Mouse (Mus musculus) forebrain, embryonic 13.5 days (tissue): Measurements from ENCODE around the gene Ero1lb. TPM values are rescaled to one million over a fixed set of nuclear protein-coding genes. Genes with fewer than 3 reads are reported as not detected.
A peak's percentile ranks its signal among the peaks of the same experiment; 100 is the strongest.

Experiments
- ATAC-seq: fragments of 200-750 bp; cut with Nextera tagmentation; 2 replicates; pipeline ENCODE4 v1.8.0; 2017
- H3K27ac ChIP-seq: fragments of 300-500 bp; sonication (generic); 2 replicates; pipeline ENCODE4 v1.5.1; 2015; ENCODE audit warnings: inconsistent platforms, mild to moderate bottlenecking, moderate library complexity
- H3K27me3 ChIP-seq: fragments of 300-500 bp; sonication (generic); 2 replicates; pipeline ENCODE4 v1.6.1; 2015; ENCODE audit warnings: mild to moderate bottlenecking, inconsistent platforms
- H3K36me3 ChIP-seq: fragments of 300-500 bp; sonication (generic); 2 replicates; pipeline ENCODE4 v1.6.1; 2015; ENCODE audit warnings: mild to moderate bottlenecking, inconsistent platforms; ENCODE audit not compliant: poor library complexity, severe bottlenecking
- H3K4me1 ChIP-seq: fragments of 300-500 bp; sonication (generic); 2 replicates; pipeline ENCODE4 v1.6.1; 2015; ENCODE audit warnings: inconsistent platforms
- H3K4me2 ChIP-seq: fragments of 300-500 bp; sonication (generic); 2 replicates; pipeline ENCODE4 v1.6.1; 2015; ENCODE audit warnings: inconsistent platforms, mild to moderate bottlenecking, moderate library complexity
- H3K4me3 ChIP-seq: fragments of 300-500 bp; sonication (generic); 2 replicates; pipeline ENCODE4 v1.5.1; 2015; ENCODE audit warnings: mild to moderate bottlenecking, inconsistent platforms
- H3K9ac ChIP-seq: fragments of 300-500 bp; sonication (generic); 2 replicates; pipeline ENCODE4 v1.6.1; 2015; ENCODE audit warnings: mild to moderate bottlenecking, inconsistent platforms
- H3K9me3 ChIP-seq: fragments of 300-500 bp; sonication (generic); replicated peaks from 2 replicates; pipeline ENCODE4 v1.6.1; 2016; ENCODE audit warnings: inconsistent platforms
- WGBS: fragments of 180-500 bp; shearing (Covaris S2); methylation state at CpG from one replicate; pipeline ENCODE4 v1.1.7; 2015; 5-methylcytosine and 5-hydroxymethylcytosine counted together
- polyA plus RNA-seq: library from polyadenylated mRNA; unstranded; fragments of >200 nt; fragmentation: Nextera tagmentation; extraction: Ambion mirVana; gene quantifications from 2 replicates; pipeline ENCODE4 v1.2.1, GENCODE M21; 2015

Ero1lb gene
- polyA plus RNA-seq = 11.6 and 11.8 TPM in 2 replicates

GRCm38 (mm10) chr13:12565621-12566390 is at the start of gene Ero1lb:
Gene Ero1lb, plus strand, starts transcription at chr13:12565874.
- Histone ChIP-seq H3K4me2 (peak within 1 kb of the TSS; percentile 75), H3K4me3 (peak within 1 kb of the TSS; percentile 74), H3K9me3 (no peaks in the 10 kb centered on the region), H3K27ac (no peak within 1 kb of the TSS), H3K9ac (peak within 1 kb of the TSS; percentile 73), H3K4me1 (peaks cover 14% of the 10 kb centered on the region), H3K27me3 (0 out of 2 replicates have a peak, but pooled peaks cover 3% of the 10 kb centered on the region), H3K36me3 (no peaks in the 10 kb centered on the region)
- under 1% methylated on average over 73 of the region's 73 CpGs for WGBS
- peak; percentile 99 for ATAC-seq

- Histone ChIP-seq H3K27ac (no peak overlapping the region), H3K9me3 (no peaks in the 10 kb centered on the region), H3K9ac (peak overlapping the region; percentile 46), H3K4me2 (peak overlapping the region; percentile 96), H3K4me3 (peak overlapping the region; percentile 53), H3K36me3 (no peaks in the 10 kb centered on the region), H3K27me3 (peaks cover 20% of the 10 kb centered on the region), H3K4me1 (peaks cover 5% of the 10 kb centered on the region; the same call in 1 of the 2 replicates)
- WGBS = 2% methylated on average over 18 of the region's 18 CpGs
- peak; percentile 69 for ATAC-seq
Observed at GRCm38 (mm10) chr13:12519371-12519770, 46.3 kb upstream of the Ero1lb start.

- H3K9ac ChIP-seq = peak within 1 kb of the TSS; percentile 70
- H3K4me1 ChIP-seq = peaks cover 5% of the 10 kb centered on the region; the same call in 1 of the 2 replicates
- no peak within 1 kb of the TSS for H3K27ac ChIP-seq
- under 1% methylated on average over 35 of the region's 35 CpGs for WGBS
- H3K4me2 ChIP-seq = peak within 1 kb of the TSS; percentile 96
- no peaks in the 10 kb centered on the region for H3K36me3 ChIP-seq
- H3K4me3 ChIP-seq = peak within 1 kb of the TSS; percentile 53
- H3K27me3 ChIP-seq = peaks cover 20% of the 10 kb centered on the region
- H3K9me3 ChIP-seq = no peaks in the 10 kb centered on the region
- peak; percentile 88 for ATAC-seq
Observed at GRCm38 (mm10) chr13:12519955-12520584, 45.6 kb upstream of the Ero1lb start, which contains the start of gene Edaradd. Gene Edaradd, minus strand, starts transcription at chr13:12520438.

- no peak overlapping the region for H3K9ac ChIP-seq
- H3K9me3 ChIP-seq = no peaks in the 10 kb centered on the region
- peaks cover 20% of the 10 kb centered on the region for H3K27me3 ChIP-seq
- no peak overlapping the region for H3K4me3 ChIP-seq
- no peak overlapping the region for H3K4me2 ChIP-seq
- peaks cover 5% of the 10 kb centered on the region; the same call in 1 of the 2 replicates for H3K4me1 ChIP-seq
- H3K36me3 ChIP-seq = no peaks in the 10 kb centered on the region
- ATAC-seq = no peak
- no peak overlapping the region for H3K27ac ChIP-seq
Observed at GRCm38 (mm10) chr13:12522346-12522745, 43.3 kb upstream of the Ero1lb start.

GRCm38 (mm10) chr13:12525678-12526077 is 40.0 kb upstream of the Ero1lb start:
- H3K9me3 ChIP-seq = no peaks in the 10 kb centered on the region
- no peaks in the 10 kb centered on the region for H3K36me3 ChIP-seq
- peaks cover 9% of the 10 kb centered on the region for H3K27me3 ChIP-seq
- 96% methylated on average over 4 of the region's 4 CpGs for WGBS
- no peak overlapping the region for H3K9ac ChIP-seq
- no peak overlapping the region for H3K27ac ChIP-seq
- no peaks in the 10 kb centered on the region for H3K4me1 ChIP-seq
- H3K4me3 ChIP-seq = no peak overlapping the region
- H3K4me2 ChIP-seq = no peak overlapping the region
- ATAC-seq = no peak

- Histone ChIP-seq H3K4me2 (no peak overlapping the region), H3K9ac (no peak overlapping the region), H3K9me3 (no peaks in the 10 kb centered on the region), H3K36me3 (no peaks in the 10 kb centered on the region), H3K27me3 (no peaks in the 10 kb centered on the region), H3K4me1 (no peaks in the 10 kb centered on the region), H3K27ac (no peak overlapping the region), H3K4me3 (no peak overlapping the region)
- WGBS = 92% methylated on average over 3 of the region's 3 CpGs
- no peak for ATAC-seq
Observed at GRCm38 (mm10) chr13:12534628-12535027, 31.0 kb upstream of the Ero1lb start.

- no peak for ATAC-seq
- H3K4me3 ChIP-seq = no peak overlapping the region
- H3K9me3 ChIP-seq = no peaks in the 10 kb centered on the region
- no peak overlapping the region for H3K4me2 ChIP-seq
- no peak overlapping the region for H3K27ac ChIP-seq
- H3K9ac ChIP-seq = no peak overlapping the region
- peaks cover 17% of the 10 kb centered on the region for H3K27me3 ChIP-seq
- H3K36me3 ChIP-seq = no peaks in the 10 kb centered on the region
- 77% methylated on average over 6 of the region's 6 CpGs for WGBS
- H3K4me1 ChIP-seq = peaks cover 8% of the 10 kb centered on the region; the same call in 1 of the 2 replicates
Observed at GRCm38 (mm10) chr13:12537971-12538370, 27.7 kb upstream of the Ero1lb start.

GRCm38 (mm10) chr13:12539716-12540115 is 26.0 kb upstream of the Ero1lb start:
- peak; percentile 68 for ATAC-seq
- Histone ChIP-seq H3K9me3 (no peaks in the 10 kb centered on the region), H3K36me3 (no peaks in the 10 kb centered on the region), H3K27me3 (peaks cover 17% of the 10 kb centered on the region), H3K27ac (peak overlapping the region; percentile 14; the same call in 1 of the 2 replicates), H3K4me1 (peaks cover 8% of the 10 kb centered on the region; the same call in 1 of the 2 replicates), H3K4me3 (no peak overlapping the region), H3K4me2 (peak overlapping the region; percentile 35), H3K9ac (no peak overlapping the region)
- 4% methylated on average over 11 of the region's 11 CpGs for WGBS

- no peaks in the 10 kb centered on the region for H3K36me3 ChIP-seq
- H3K9ac ChIP-seq = no peak overlapping the region
- ATAC-seq = peak; percentile 39
- peak overlapping the region; percentile 35 for H3K4me2 ChIP-seq
- H3K9me3 ChIP-seq = no peaks in the 10 kb centered on the region
- peak overlapping the region; percentile 14; the same call in 1 of the 2 replicates for H3K27ac ChIP-seq
- 46% methylated on average over 13 of the region's 13 CpGs for WGBS
- H3K4me3 ChIP-seq = no peak overlapping the region
- peaks cover 8% of the 10 kb centered on the region; the same call in 1 of the 2 replicates for H3K4me1 ChIP-seq
- H3K27me3 ChIP-seq = peaks cover 17% of the 10 kb centered on the region
Observed at GRCm38 (mm10) chr13:12540119-12540518, 25.6 kb upstream of the Ero1lb start.

GRCm38 (mm10) chr13:12542006-12542981 is 23.4 kb upstream of the Ero1lb start:
- no peak overlapping the region for H3K27ac ChIP-seq
- no peak overlapping the region for H3K4me3 ChIP-seq
- H3K9me3 ChIP-seq = no peaks in the 10 kb centered on the region
- H3K36me3 ChIP-seq = no peaks in the 10 kb centered on the region
- peaks cover 8% of the 10 kb centered on the region; the same call in 1 of the 2 replicates for H3K4me1 ChIP-seq
- 9% methylated on average over 23 of the region's 23 CpGs for whole genome bisulfite sequencing
- peak; percentile 53 for ATAC-seq
- H3K9ac ChIP-seq = no peak overlapping the region
- peak overlapping the region; percentile 32 for H3K4me2 ChIP-seq
- peaks cover 17% of the 10 kb centered on the region for H3K27me3 ChIP-seq

- Histone ChIP-seq H3K27me3 (peaks cover 17% of the 10 kb centered on the region), H3K4me3 (no peak overlapping the region), H3K4me2 (no peak overlapping the region), H3K9ac (no peak overlapping the region), H3K9me3 (no peaks in the 10 kb centered on the region), H3K27ac (no peak overlapping the region), H3K4me1 (peaks cover 8% of the 10 kb centered on the region; the same call in 1 of the 2 replicates), H3K36me3 (no peaks in the 10 kb centered on the region)
- WGBS = 69% methylated on average over 5 of the region's 5 CpGs
- ATAC-seq = peak; percentile 31; the same call in 1 of the 2 replicates
Observed at GRCm38 (mm10) chr13:12543246-12543645, 22.4 kb upstream of the Ero1lb start.
